Mouse (Mus musculus): ENCODE measurements around the gene Jdp2.

DNA sequence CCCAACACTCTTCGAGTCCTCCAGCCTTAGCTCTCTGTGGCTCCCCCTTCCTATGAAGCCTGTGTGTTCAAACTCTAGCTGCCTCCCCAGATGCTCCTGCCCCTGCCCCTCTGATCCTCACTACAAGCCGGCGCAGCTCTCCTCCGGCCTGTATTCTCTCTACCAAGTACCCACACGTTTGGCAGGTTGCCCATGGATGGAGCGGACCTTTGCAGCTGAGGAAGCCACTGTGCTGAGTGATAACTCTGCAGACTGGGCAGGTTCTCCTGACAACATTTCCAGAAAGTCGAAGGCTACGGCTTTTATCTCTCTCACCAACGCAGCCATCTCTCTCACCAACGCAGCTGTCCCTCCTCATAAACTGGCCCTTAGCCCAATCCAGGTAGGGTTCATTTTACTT is 39.5 kb upstream of the Jdp2 start:
- TF ChIP-seq CTCF (IDR thresholded peaks at IDR 0.05; ENCODE audit: extremely low read depth, insufficient read length, insufficient replicate concordance, low read depth, low read length) (no peak), POLR2A (IDR thresholded peaks at IDR 0.05; ENCODE audit: low read depth, low read length) (no peak)

All from small intestine, adult 2 months (tissue).